Mouse (Mus musculus) heart, adult 2 months (tissue): Measurements from ENCODE around the gene Pycr1.

ENCODE experiments used
- CTCF ChIP-seq: fragments of 200-600 bp; IDR thresholded peaks from 2 replicates; pipeline ENCODE4 v1.8.1; 2022; ENCODE audit warnings: antibody characterized with exemption, mild to moderate bottlenecking, moderate library complexity
- POLR2A ChIP-seq: fragments of 200-500 bp; IDR thresholded peaks from 2 replicates; pipeline ENCODE4 v1.6.1; 2011; ENCODE audit warnings: mild to moderate bottlenecking, low read depth, low read length, control low read depth; ENCODE audit not compliant: insufficient read depth

GRCm38 (mm10) chr11:120631726-120632448 is 11.7 kb downstream of the Pycr1 start:
- TF ChIP-seq POLR2A, result no peak
- TF ChIP-seq CTCF, result no peak
